Mouse (Mus musculus): ENCODE measurements at regions not wholly inside any gene's neighbourhood (a gene's known extent, or its start where the extent isn't known, plus 50 kb on each side); places are given as distances from the start of the nearest gene placed in this dataset.

DNA sequence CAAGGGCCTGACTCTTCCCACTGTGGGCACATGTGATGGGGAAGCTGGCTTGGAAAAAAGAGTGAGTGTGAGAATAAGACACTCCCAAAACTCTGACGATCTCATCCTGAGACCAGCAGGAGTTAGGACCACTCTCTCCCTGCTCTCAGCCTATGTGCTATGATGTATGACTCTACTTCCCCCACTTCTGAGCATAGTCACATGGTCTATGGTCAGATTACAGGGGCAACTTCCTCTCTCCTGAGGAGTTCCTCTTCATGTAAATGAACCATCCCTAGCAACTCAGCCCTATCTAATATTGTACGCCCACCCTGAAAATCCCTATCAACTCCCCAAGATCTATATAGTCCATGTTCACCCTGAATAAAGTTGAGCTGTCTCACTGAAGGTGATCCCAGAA is 120.0 kb upstream of the Lmo4 start:
- no peak for DNase-seq (ENCODE audit: low read depth, low spot score)

- DNase-seq (ENCODE audit: low read depth, low spot score), result no peak
Measured at GRCm38 (mm10) chr3:144323524-144323923, 118.5 kb upstream of the Lmo4 start.

DNA sequence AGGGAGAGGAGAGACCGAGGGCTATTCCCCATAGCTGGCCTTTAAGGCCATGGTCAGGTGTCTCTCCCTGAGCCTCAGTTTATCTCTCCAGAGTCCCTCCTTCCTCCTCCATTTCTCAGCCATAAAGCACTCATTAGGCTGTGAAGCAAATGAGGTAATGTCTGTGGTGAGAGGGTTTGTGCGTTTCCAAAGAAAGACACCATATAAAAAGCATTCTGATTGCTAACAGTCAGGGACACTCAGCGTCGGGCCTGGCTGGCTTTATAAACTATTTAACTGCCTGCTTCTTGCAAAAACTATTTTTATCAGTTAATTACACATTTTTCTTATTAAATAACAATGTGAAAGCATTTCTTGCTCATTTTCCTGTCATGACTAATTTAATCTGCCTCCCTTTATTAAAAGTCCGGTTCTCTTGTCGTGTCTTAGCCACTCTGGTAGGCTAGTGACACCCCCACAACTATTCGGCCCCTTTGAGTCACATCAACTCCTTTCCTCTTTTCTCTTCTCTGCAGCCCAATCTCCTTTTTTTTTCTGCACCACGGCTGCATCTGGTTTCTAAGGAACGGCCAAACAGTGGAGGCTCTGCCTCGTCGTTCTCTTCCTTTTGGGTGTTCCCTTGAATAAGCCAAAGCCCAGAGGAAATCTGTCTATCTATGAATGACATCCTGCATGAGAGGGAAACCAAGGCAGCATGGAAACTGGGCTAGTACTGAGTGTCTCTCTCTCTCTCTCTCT is 114.6 kb upstream of the Lmo4 start:
- DNase-seq (ENCODE audit: low read depth, low spot score), result no peak

- no peak for DNase-seq (ENCODE audit: low read depth, low spot score)
Measured at GRCm38 (mm10) chr3:144318761-144319467, 113.9 kb upstream of the Lmo4 start.

DNA sequence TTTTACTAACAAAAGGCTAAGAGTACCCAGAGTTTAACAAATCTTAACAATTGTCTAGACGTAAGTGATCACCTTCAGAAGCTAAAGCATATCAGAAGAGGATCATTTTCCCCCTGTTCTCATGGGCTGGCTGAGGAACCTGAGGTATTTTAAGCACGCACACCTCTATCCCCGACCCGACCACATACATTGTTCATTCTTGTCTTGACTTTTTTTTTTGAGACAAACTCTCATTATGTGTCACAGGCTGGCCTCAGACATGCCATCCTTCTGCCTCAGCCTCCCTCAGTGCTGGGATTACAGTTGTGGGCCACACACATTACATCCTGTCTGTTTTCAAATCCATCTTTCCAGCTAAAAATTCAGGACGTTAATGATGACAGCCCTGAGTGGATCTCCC is 105.7 kb upstream of the Lmo4 start:
- no peak for DNase-seq (ENCODE audit: low read depth, low spot score)

DNA sequence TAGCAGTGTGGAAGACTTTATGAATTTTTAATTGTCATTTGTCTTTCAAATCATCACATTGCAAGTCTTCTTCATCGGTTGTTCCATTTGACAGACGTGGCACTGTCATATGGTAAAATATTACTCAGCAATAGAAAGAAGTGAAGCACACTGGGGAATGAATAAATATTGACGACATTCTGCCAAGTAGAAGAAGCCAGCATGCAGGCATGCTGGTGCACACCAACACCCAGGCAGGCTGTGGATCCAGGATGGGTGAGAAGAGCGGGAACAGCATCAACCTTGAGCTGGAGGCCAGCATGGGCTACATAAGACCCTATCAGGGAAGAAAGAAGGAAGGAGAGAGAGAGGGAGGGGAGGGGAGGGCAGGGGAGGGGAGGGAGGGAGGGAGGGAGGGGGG is 103.6 kb upstream of the Lmo4 start:
- DNase-seq (ENCODE audit: low read depth, low spot score), result no peak

GRCm38 (mm10) chr3:144307557-144307956 is 102.5 kb upstream of the Lmo4 start:
- DNase-seq (ENCODE audit: low read depth, low spot score), result no peak

DNA sequence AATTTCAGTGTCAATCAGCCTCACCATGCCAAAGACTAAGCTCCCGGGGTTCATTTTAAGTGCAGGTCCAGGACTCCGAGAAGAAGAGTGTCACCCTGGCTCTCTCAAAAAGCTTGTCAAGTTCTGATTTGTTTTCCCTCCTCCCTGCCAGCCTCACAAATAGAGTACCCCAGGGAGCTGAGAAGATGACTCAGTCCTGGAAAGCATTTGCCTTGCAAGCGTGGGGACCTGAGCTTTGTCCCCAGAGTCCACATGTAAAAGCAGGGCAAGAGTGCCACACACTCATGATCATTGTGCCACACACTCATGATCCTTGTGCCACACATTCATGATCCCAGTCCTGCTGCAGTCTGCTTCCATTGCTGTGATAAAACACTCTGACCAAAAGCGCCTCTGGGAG is 100.4 kb upstream of the Lmo4 start:
- no peak for DNase-seq (ENCODE audit: low read depth, low spot score)

DNA sequence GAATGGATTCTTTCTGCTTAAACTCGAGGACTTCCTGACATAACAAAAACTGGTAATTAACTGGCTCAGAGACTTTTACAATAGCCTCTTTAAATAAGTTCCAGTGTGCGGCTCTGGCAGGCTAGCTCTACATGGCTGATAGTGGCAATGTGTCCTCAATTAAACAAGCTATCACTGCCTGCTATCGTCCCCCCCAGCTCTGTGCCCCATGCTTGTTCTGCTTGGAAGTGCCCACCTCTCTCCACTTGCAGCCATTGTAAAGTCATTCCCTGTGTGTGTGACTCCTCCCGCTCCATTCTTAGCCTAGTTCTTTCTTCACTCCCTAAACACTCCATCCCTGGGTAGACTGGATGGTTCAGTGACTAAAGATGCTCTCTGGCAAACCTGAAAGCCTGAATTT is 99.9 kb upstream of the Lmo4 start:
- DNase-seq (ENCODE audit: low read depth, low spot score), result no peak

DNA sequence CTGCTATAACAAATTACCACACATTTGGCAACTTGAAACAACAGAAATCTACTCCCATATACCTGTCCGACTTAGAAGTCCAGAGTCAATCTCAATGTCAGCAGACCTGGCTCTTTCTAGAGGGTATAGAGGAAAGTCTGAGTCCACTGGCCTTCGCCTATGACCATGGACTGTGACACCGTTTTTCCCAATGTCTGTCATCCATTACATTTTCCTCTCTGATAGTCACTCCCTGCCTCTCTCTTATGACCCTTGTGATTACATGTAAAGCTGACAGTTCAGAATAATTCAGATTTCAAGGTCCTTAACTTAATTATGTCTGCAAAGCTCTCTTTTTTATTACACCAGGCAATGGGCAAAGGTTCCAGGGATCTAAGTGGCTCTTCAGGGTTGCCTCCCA is 97.6 kb upstream of the Lmo4 start:
- no peak for DNase-seq (ENCODE audit: low read depth, low spot score)

DNA sequence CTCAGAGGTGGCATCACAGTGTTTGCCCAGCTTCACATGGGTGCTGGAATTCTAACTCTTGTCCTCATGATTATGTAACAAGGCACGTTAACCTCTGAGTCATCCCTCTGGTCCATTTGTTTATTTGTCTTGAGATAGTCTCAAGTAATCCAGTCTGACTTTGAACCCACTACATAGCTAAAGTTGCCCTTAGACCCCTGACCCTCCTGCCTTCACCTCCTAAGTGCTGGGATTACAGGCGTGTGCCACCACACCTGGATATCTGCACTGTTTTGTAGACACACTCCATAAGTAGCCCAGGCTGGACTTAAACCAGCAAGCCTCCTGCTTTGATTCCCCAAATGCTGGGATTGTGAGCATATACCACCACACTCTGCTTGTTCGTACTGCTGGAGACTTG is 96.0 kb upstream of the Lmo4 start:
- DNase-seq (ENCODE audit: low read depth, low spot score), result no peak

DNA sequence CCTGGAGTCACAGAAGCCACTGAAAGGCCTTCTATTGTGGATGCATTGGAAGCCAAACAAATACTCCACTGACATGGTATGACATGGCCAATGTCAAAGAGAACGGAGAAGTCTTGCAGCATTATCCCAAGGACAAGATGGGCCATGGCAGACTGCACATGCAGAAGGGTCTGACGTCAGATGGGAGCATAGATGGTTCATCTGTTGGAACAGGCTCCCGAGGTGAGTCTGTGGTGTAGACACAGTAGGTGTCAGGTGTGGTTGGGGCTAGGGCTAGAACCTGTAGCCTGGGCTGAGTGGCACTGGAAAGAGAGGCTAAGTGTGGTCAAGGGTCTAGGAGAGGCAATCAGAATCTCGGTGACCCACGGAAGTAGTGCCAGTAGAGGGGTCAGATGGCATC is 94.2 kb upstream of the Lmo4 start:
- no peak for DNase-seq (ENCODE audit: low read depth, low spot score)

DNA sequence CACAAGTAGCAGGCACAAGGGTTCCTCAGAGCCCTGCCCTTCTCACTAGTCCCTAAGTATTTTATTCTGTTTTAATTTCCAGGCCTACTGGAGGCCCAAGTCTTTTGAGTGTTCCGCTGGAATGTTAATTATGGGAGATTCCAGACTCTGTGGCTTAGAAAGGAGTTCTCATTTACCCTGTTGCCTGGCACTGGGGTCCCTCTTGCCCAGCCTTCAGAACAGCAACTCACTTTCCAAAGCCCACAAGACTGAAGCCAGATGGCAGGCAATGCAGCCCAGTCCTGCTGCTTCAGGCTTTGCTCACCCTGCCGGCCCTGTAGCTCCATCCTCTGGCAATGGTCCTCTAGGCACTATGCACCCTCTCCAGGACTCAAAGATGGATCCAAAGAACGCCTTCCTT is 84.5 kb upstream of the Lmo4 start:
- no peak for DNase-seq (ENCODE audit: low read depth, low spot score)

- no peak for DNase-seq (ENCODE audit: low read depth, low spot score)
Measured at GRCm38 (mm10) chr3:144286100-144286499, 81.1 kb upstream of the Lmo4 start.

GRCm38 (mm10) chr3:144284326-144284725 is 79.3 kb upstream of the Lmo4 start:
- no peak for DNase-seq (ENCODE audit: low read depth, low spot score)

DNA sequence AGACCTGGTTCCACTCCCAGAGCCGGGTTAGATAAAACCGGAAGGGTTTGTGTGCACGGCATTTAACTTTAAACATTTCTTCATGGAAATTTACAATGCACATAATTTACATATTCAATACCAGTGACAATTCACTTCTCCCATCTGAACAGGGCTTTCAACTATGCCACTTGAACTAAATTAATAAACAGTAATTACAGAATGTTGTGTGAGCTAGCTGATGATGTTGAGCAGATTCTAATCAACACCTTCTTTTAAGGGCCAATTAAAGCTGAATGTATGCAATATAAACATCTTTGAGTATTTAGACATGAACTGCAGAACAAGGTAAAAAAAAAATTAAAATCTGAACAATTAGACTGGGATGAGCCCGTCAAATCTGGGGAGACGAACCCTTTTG is 68.1 kb upstream of the Lmo4 start:
- no peak for DNase-seq (ENCODE audit: low read depth, low spot score)

GRCm38 (mm10) chr3:144270206-144270605 is 65.2 kb upstream of the Lmo4 start:
- DNase-seq (ENCODE audit: low read depth, low spot score), result no peak

DNA sequence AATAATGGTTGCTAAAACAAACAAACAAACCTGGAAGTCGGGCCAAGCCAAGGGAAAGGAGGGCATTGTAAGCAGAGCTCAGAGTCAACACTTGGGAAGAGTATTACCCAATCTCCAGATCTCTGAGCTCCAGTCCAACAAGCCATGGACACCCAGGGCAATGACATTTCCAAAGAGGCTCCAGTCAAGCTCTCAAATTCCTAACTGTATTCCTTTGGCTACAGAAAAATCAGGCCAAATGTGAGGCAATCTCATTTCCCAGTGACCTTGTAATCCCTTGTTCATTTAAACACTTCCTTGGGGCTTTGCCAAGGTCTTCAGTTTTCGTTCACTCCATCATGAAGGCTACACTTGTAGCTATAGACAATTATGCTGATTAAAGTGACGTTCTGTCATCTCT is 59.5 kb upstream of the Lmo4 start:
- no peak for DNase-seq (ENCODE audit: low read depth, low spot score)

GRCm38 (mm10) chr3:144260886-144261285 is 55.9 kb upstream of the Lmo4 start:
- DNase-seq (ENCODE audit: low read depth, low spot score), result no peak

GRCm38 (mm10) chr3:144257714-144258517 is 52.9 kb upstream of the Lmo4 start:
- no peak for DNase-seq (ENCODE audit: low read depth, low spot score)

GRCm38 (mm10) chr3:144257196-144257595 is 52.2 kb upstream of the Lmo4 start:
- DNase-seq (ENCODE audit: low read depth, low spot score), result no peak

Data from WW6 (cell line).